Mouse (Mus musculus): ENCODE data around the gene Ganab. TPM values are rescaled to one million over a fixed set of nuclear protein-coding genes. Genes with fewer than 3 reads are reported as not detected.

Ganab gene
- polyA plus RNA-seq, 1 experiment from 2014 or later = 41.4 TPM

- H3K4me1 ChIP-seq (replicated peaks; ENCODE audit: control insufficient read depth, insufficient read depth, low read length) = 0 out of 2 replicates have a peak, but pooled peaks cover 5% of the 10 kb centered on the region
- no peaks in the 10 kb centered on the region for H3K9me3 ChIP-seq (ENCODE audit: control insufficient read depth)
- ATAC-seq = no peak
- no peak overlapping the region for H3K9ac ChIP-seq (ENCODE audit: low read depth, low read length)
- H3K4me3 ChIP-seq (ENCODE audit: low read depth, low read length) = no peak overlapping the region
- no peaks in the 10 kb centered on the region for H3K27me3 ChIP-seq (replicated peaks; ENCODE audit: control insufficient read depth, insufficient read depth, low read length)
- no peak overlapping the region for H3K27ac ChIP-seq (ENCODE audit: low read depth, low read length)
- H3K4me2 ChIP-seq (replicated peaks; ENCODE audit: low read depth) = no peak overlapping the region
- peaks cover 64% of the 10 kb centered on the region for H3K36me3 ChIP-seq (ENCODE audit: control insufficient read depth, insufficient read depth)
- WGBS = 73% methylated on average over 2 of the region's 2 CpGs
- no peak for TF ChIP-seq CTCF (IDR thresholded peaks at IDR 0.05; ENCODE audit: low read depth)
These were observed 64.4 kb downstream of the Ganab start for GRCm38 (mm10) chr19:8962256-8962655.

- no peaks in the 10 kb centered on the region for H3K9me3 ChIP-seq (ENCODE audit: control insufficient read depth)
- peaks cover 59% of the 10 kb centered on the region for H3K36me3 ChIP-seq (ENCODE audit: control insufficient read depth, insufficient read depth)
- H3K9ac ChIP-seq (ENCODE audit: low read depth, low read length) = no peak overlapping the region
- no peaks in the 10 kb centered on the region for H3K27me3 ChIP-seq (replicated peaks; ENCODE audit: control insufficient read depth, insufficient read depth, low read length)
- 87% methylated on average over 11 of the region's 11 CpGs for WGBS
- no peak overlapping the region for H3K4me3 ChIP-seq (ENCODE audit: low read depth, low read length)
- no peak for TF ChIP-seq CTCF (IDR thresholded peaks at IDR 0.05; ENCODE audit: low read depth)
- no peak for ATAC-seq
- 0 out of 2 replicates have a peak, but pooled peaks cover 5% of the 10 kb centered on the region for H3K4me1 ChIP-seq (replicated peaks; ENCODE audit: control insufficient read depth, insufficient read depth, low read length)
- H3K27ac ChIP-seq (ENCODE audit: low read depth, low read length) = peak overlapping the region; percentile 88; the same call in 1 of the 2 replicates
- no peak overlapping the region for H3K4me2 ChIP-seq (replicated peaks; ENCODE audit: low read depth)
These were observed 67.2 kb downstream of the Ganab start for GRCm38 (mm10) chr19:8965075-8965474.

GRCm38 (mm10) chr19:8965771-8966170 lies 67.9 kb downstream of the Ganab start:
- Histone ChIP-seq H3K27me3 (replicated peaks; ENCODE audit: control insufficient read depth, insufficient read depth, low read length) (no peaks in the 10 kb centered on the region), H3K27ac (ENCODE audit: low read depth, low read length) (peak overlapping the region; percentile 88), H3K36me3 (ENCODE audit: control insufficient read depth, insufficient read depth) (peaks cover 59% of the 10 kb centered on the region), H3K9ac (ENCODE audit: low read depth, low read length) (peak overlapping the region; percentile 61), H3K4me2 (replicated peaks; ENCODE audit: low read depth) (peak overlapping the region; percentile 63), H3K4me1 (replicated peaks; ENCODE audit: control insufficient read depth, insufficient read depth, low read length) (0 out of 2 replicates have a peak, but pooled peaks cover 5% of the 10 kb centered on the region), H3K4me3 (ENCODE audit: low read depth, low read length) (peak overlapping the region; percentile 73), H3K9me3 (ENCODE audit: control insufficient read depth) (no peaks in the 10 kb centered on the region)
- 68% methylated on average over 8 of the region's 8 CpGs for WGBS
- no peak for ATAC-seq
- TF ChIP-seq CTCF (IDR thresholded peaks at IDR 0.05; ENCODE audit: low read depth) = no peak

- H3K4me2 ChIP-seq (replicated peaks; ENCODE audit: low read depth) = peak overlapping the region; percentile 63
- H3K27ac ChIP-seq (ENCODE audit: low read depth, low read length) = peak overlapping the region; percentile 88
- no peaks in the 10 kb centered on the region for H3K27me3 ChIP-seq (replicated peaks; ENCODE audit: control insufficient read depth, insufficient read depth, low read length)
- peaks cover 59% of the 10 kb centered on the region for H3K36me3 ChIP-seq (ENCODE audit: control insufficient read depth, insufficient read depth)
- H3K4me3 ChIP-seq (ENCODE audit: low read depth, low read length) = peak overlapping the region; percentile 73
- H3K9me3 ChIP-seq (ENCODE audit: control insufficient read depth) = no peaks in the 10 kb centered on the region
- TF ChIP-seq CTCF (IDR thresholded peaks at IDR 0.05; ENCODE audit: low read depth) = no peak
- ATAC-seq = peak; percentile 66
- 0 out of 2 replicates have a peak, but pooled peaks cover 5% of the 10 kb centered on the region for H3K4me1 ChIP-seq (replicated peaks; ENCODE audit: control insufficient read depth, insufficient read depth, low read length)
- WGBS = 15% methylated on average over 5 of the region's 5 CpGs
- peak overlapping the region; percentile 61 for H3K9ac ChIP-seq (ENCODE audit: low read depth, low read length)
These were observed 68.3 kb downstream of the Ganab start for GRCm38 (mm10) chr19:8966198-8966589.

Small RNAs within 50 kb of the gene (microRNA-seq; reads per million reads assigned to microRNA genes)
- gene Mir5136 = not detected

Other genes starting within 250 kb of the Ganab start
- 0.78 and 0.98 TPM in 2 replicates for gene Chrm1, start 234.3 kb upstream of the Ganab start, polyA plus RNA-seq (2015; fragmentation: Nextera tagmentation; extraction: Ambion mirVana)
- gene Slc3a2, start 174.7 kb upstream of the Ganab start, polyA plus RNA-seq (2015; fragmentation: Nextera tagmentation; extraction: Ambion mirVana) = 237 and 283 TPM in 2 replicates
- gene Wdr74, start 162.2 kb upstream of the Ganab start, polyA plus RNA-seq (2015; fragmentation: Nextera tagmentation; extraction: Ambion mirVana) = 32.8 and 33.4 TPM in 2 replicates
- gene 1700092M07Rik, start 157.4 kb upstream of the Ganab start, polyA plus RNA-seq (2015; fragmentation: Nextera tagmentation; extraction: Ambion mirVana) = 0.50 and 0.56 TPM in 2 replicates
- gene Stx5a, start 156.7 kb upstream of the Ganab start, polyA plus RNA-seq (2015; fragmentation: Nextera tagmentation; extraction: Ambion mirVana) = 83.4 and 89.2 TPM in 2 replicates
- gene Nxf1, start 141.0 kb upstream of the Ganab start, polyA plus RNA-seq (2015; fragmentation: Nextera tagmentation; extraction: Ambion mirVana) = 54.5 and 57.2 TPM in 2 replicates
- gene Tmem223, start 127.1 kb upstream of the Ganab start, polyA plus RNA-seq (2015; fragmentation: Nextera tagmentation; extraction: Ambion mirVana) = 136 and 137 TPM in 2 replicates
- gene Tmem179b, start 123.6 kb upstream of the Ganab start, polyA plus RNA-seq (2015; fragmentation: Nextera tagmentation; extraction: Ambion mirVana) = 93.5 and 97.4 TPM in 2 replicates
- 12.0 and 13.2 TPM in 2 replicates for gene Taf6l, start 111.7 kb upstream of the Ganab start, polyA plus RNA-seq (2015; fragmentation: Nextera tagmentation; extraction: Ambion mirVana)
- gene Polr2g, start 99.5 kb upstream of the Ganab start, polyA plus RNA-seq (2015; fragmentation: Nextera tagmentation; extraction: Ambion mirVana) = 114 and 115 TPM in 2 replicates
- gene Zbtb3, start 95.5 kb upstream of the Ganab start, polyA plus RNA-seq (2015; fragmentation: Nextera tagmentation; extraction: Ambion mirVana) = 1.9 and 2.0 TPM in 2 replicates
- 18.2 and 19.9 TPM in 2 replicates for gene Ttc9c, start 78.7 kb upstream of the Ganab start, polyA plus RNA-seq (2015; fragmentation: Nextera tagmentation; extraction: Ambion mirVana)
- 5.4 and 6.0 TPM in 2 replicates for gene Hnrnpul2, start 78.1 kb upstream of the Ganab start, polyA plus RNA-seq (2015; fragmentation: Nextera tagmentation; extraction: Ambion mirVana)
- gene AC129217.1, start 68.3 kb upstream of the Ganab start, polyA plus RNA-seq (2015; fragmentation: Nextera tagmentation; extraction: Ambion mirVana) = not detected in 2 replicates
- 43.2 and 47.2 TPM in 2 replicates for gene Bscl2, start 60.6 kb upstream of the Ganab start, polyA plus RNA-seq (2015; fragmentation: Nextera tagmentation; extraction: Ambion mirVana)
- gene Gng3, start 58.9 kb upstream of the Ganab start, polyA plus RNA-seq (2015; fragmentation: Nextera tagmentation; extraction: Ambion mirVana) = 9.4 and 10.9 TPM in 2 replicates
- 2.2 TPM in 2 replicates for gene Lrrn4cl, start 47.3 kb upstream of the Ganab start, polyA plus RNA-seq (2015; fragmentation: Nextera tagmentation; extraction: Ambion mirVana)
- gene Ubxn1, start 26.6 kb upstream of the Ganab start, polyA plus RNA-seq (2015; fragmentation: Nextera tagmentation; extraction: Ambion mirVana) = 170 and 180 TPM in 2 replicates
- 65.4 and 67.9 TPM in 2 replicates for gene Uqcc3, start 17.1 kb upstream of the Ganab start, polyA plus RNA-seq (2015; fragmentation: Nextera tagmentation; extraction: Ambion mirVana)
- 44.1 and 44.6 TPM in 2 replicates for gene Lbhd1, start 14.3 kb upstream of the Ganab start, polyA plus RNA-seq (2015; fragmentation: Nextera tagmentation; extraction: Ambion mirVana)
- gene Gm49403, start 14.1 kb upstream of the Ganab start, polyA plus RNA-seq (2015; fragmentation: Nextera tagmentation; extraction: Ambion mirVana) = not detected in 2 replicates
- 54.5 and 55.6 TPM in 2 replicates for gene 1810009A15Rik, start 9.2 kb upstream of the Ganab start, polyA plus RNA-seq (2015; fragmentation: Nextera tagmentation; extraction: Ambion mirVana)
- not detected in 2 replicates for gene Gm49416, start 9.1 kb upstream of the Ganab start, polyA plus RNA-seq (2015; fragmentation: Nextera tagmentation; extraction: Ambion mirVana)
- 14.5 and 16.1 TPM in 2 replicates for gene Ints5, start 5.1 kb upstream of the Ganab start, polyA plus RNA-seq (2015; fragmentation: Nextera tagmentation; extraction: Ambion mirVana)
- 36.6 and 37.5 TPM in 2 replicates for gene B3gat3, start 22.3 kb downstream of the Ganab start, polyA plus RNA-seq (2015; fragmentation: Nextera tagmentation; extraction: Ambion mirVana)
- 6.3 and 6.7 TPM in 2 replicates for gene Rom1, start 31.3 kb downstream of the Ganab start, polyA plus RNA-seq (2015; fragmentation: Nextera tagmentation; extraction: Ambion mirVana)
- 12.0 and 13.6 TPM in 2 replicates for gene Eml3, start 31.5 kb downstream of the Ganab start, polyA plus RNA-seq (2015; fragmentation: Nextera tagmentation; extraction: Ambion mirVana)
- 53.1 and 54.1 TPM in 2 replicates for gene Mta2, start 43.8 kb downstream of the Ganab start, polyA plus RNA-seq (2015; fragmentation: Nextera tagmentation; extraction: Ambion mirVana)
- gene Tut1, start 55.8 kb downstream of the Ganab start, polyA plus RNA-seq (2015; fragmentation: Nextera tagmentation; extraction: Ambion mirVana) = 10.7 and 11.1 TPM in 2 replicates
- 164 and 168 TPM in 2 replicates for gene Eef1g, start 69.0 kb downstream of the Ganab start, polyA plus RNA-seq (2015; fragmentation: Nextera tagmentation; extraction: Ambion mirVana)
- gene Ahnak, start 91.2 kb downstream of the Ganab start, polyA plus RNA-seq (2015; fragmentation: Nextera tagmentation; extraction: Ambion mirVana) = 26.2 and 30.1 TPM in 2 replicates
- gene Scgb1a1, start 189.9 kb downstream of the Ganab start, polyA plus RNA-seq (2015; fragmentation: Nextera tagmentation; extraction: Ambion mirVana) = not detected in 2 replicates
- 2.5 and 3.2 TPM in 2 replicates for gene Asrgl1, start 237.6 kb downstream of the Ganab start, polyA plus RNA-seq (2015; fragmentation: Nextera tagmentation; extraction: Ambion mirVana)

All from intestine, postnatal 0 days (tissue).